Mouse (Mus musculus) liver, embryonic 11.5 days (tissue): ENCODE data around the gene Ddx42. TPM values are rescaled to one million over a fixed set of nuclear protein-coding genes. Genes with fewer than 3 reads are reported as not detected.

ENCODE experiments used
- ATAC-seq: fragments of 200-750 bp; cut with Nextera tagmentation; replicated peaks from 2 replicates; pipeline ENCODE4 v1.8.0; 2017; ENCODE audit warnings: moderate number of reproducible peaks, mild to moderate bottlenecking, moderate TSS enrichment, moderate library complexity; ENCODE audit not compliant: low FRiP score
- DNase-seq: peaks from one replicate; pipeline ENCODE4 v3.0.0-alpha.2; 2017; ENCODE audit warnings: low spot score
- H3K27ac ChIP-seq: fragments of 300-500 bp; sonication (generic); 2 replicates; pipeline ENCODE4 v1.5.1; 2014; ENCODE audit warnings: mild to moderate bottlenecking, low read depth, low read length, control low read depth
- H3K27me3 ChIP-seq: fragments of 300-500 bp; sonication (generic); replicated peaks from 2 replicates; pipeline ENCODE4 v1.6.1; 2014; ENCODE audit warnings: low read length, mixed read lengths; ENCODE audit not compliant: control insufficient read depth, insufficient read depth
- H3K36me3 ChIP-seq: fragments of 300-500 bp; sonication (generic); 2 replicates; pipeline ENCODE4 v1.6.1; 2014; ENCODE audit warnings: mild to moderate bottlenecking, low read length, moderate library complexity, mixed read lengths; ENCODE audit not compliant: control insufficient read depth, insufficient read depth
- H3K4me1 ChIP-seq: fragments of 300-500 bp; sonication (generic); replicated peaks from 2 replicates; pipeline ENCODE4 v1.6.1; 2014; ENCODE audit warnings: low read length, mixed read lengths; ENCODE audit not compliant: control insufficient read depth, insufficient read depth
- H3K4me2 ChIP-seq: fragments of 300-500 bp; sonication (generic); 2 replicates; pipeline ENCODE4 v1.6.1; 2014; ENCODE audit warnings: mild to moderate bottlenecking, control low read depth, moderate library complexity
- H3K4me3 ChIP-seq: fragments of 300-500 bp; sonication (generic); 2 replicates; pipeline ENCODE4 v1.5.1; 2014; ENCODE audit warnings: low read depth, low read length, control low read depth
- H3K9ac ChIP-seq: fragments of 300-500 bp; sonication (generic); 2 replicates; pipeline ENCODE4 v1.6.1; 2014; ENCODE audit warnings: low read depth, low read length, control low read depth
- H3K9me3 ChIP-seq: fragments of 300-500 bp; sonication (generic); 2 replicates; pipeline ENCODE4 v1.6.1; 2016; ENCODE audit warnings: low read length, inconsistent platforms, mixed read lengths; ENCODE audit not compliant: control insufficient read depth
- WGBS: fragments of 180-500 bp; shearing (Covaris S2); extraction: QIAGEN DNeasy Blood & Tissue Kit; methylation state at CpG from one replicate; pipeline ENCODE4 v1.1.7; 2014; 5-methylcytosine and 5-hydroxymethylcytosine counted together
- polyA plus RNA-seq: library from polyadenylated mRNA; unstranded; fragments of >200 nt; fragmentation: Nextera tagmentation; extraction: Ambion mirVana; gene quantifications from 2 replicates; pipeline ENCODE4 v1.2.1, GENCODE M21; 2014

The Ddx42 gene
- polyA plus RNA-seq, 1 experiment from 2014 or later = 63.3 TPM

- H3K4me2 ChIP-seq = peak overlapping the region; percentile 46
- H3K9ac ChIP-seq = no peak overlapping the region
- H3K27me3 ChIP-seq = no peaks in the 10 kb centered on the region
- no peaks in the 10 kb centered on the region for H3K9me3 ChIP-seq
- 78% methylated on average over 5 of the region's 5 CpGs for WGBS
- DNase-seq (no peak), ATAC-seq (no peak)
- H3K36me3 ChIP-seq = peaks cover 47% of the 10 kb centered on the region
- no peak overlapping the region for H3K4me3 ChIP-seq
- H3K27ac ChIP-seq = peak overlapping the region; percentile 20; the same call in 1 of the 2 replicates
- peaks cover 35% of the 10 kb centered on the region for H3K4me1 ChIP-seq
Observed at GRCm38 (mm10) chr11:106267871-106268270, 51.1 kb downstream of the Ddx42 start.

GRCm38 (mm10) chr11:106268326-106269059 is 51.8 kb downstream of the Ddx42 start:
- peak; percentile 50 for DNase-seq
- Histone ChIP-seq H3K4me3 (no peak overlapping the region), H3K4me1 (peaks cover 35% of the 10 kb centered on the region), H3K9ac (no peak overlapping the region), H3K27ac (peak overlapping the region; percentile 20), H3K36me3 (peaks cover 40% of the 10 kb centered on the region), H3K4me2 (peak overlapping the region; percentile 46), H3K27me3 (no peaks in the 10 kb centered on the region), H3K9me3 (no peaks in the 10 kb centered on the region)
- WGBS = 58% methylated on average over 8 of the region's 8 CpGs
- no peak for ATAC-seq

- no peaks in the 10 kb centered on the region for H3K27me3 ChIP-seq
- ATAC-seq (no peak), DNase-seq (no peak)
- H3K4me3 ChIP-seq = no peak overlapping the region; the same call in 1 of the 2 replicates
- no peaks in the 10 kb centered on the region for H3K9me3 ChIP-seq
- peak overlapping the region; percentile 46 for H3K4me2 ChIP-seq
- H3K4me1 ChIP-seq = peaks cover 35% of the 10 kb centered on the region
- peak overlapping the region; percentile 62; the same call in 1 of the 2 replicates for H3K27ac ChIP-seq
- H3K9ac ChIP-seq = no peak overlapping the region
- H3K36me3 ChIP-seq = peaks cover 36% of the 10 kb centered on the region
- 47% methylated on average over 3 of the region's 3 CpGs for WGBS
Observed at GRCm38 (mm10) chr11:106269060-106269431, 52.3 kb downstream of the Ddx42 start.

GRCm38 (mm10) chr11:106271131-106271793 is 54.5 kb downstream of the Ddx42 start:
- Histone ChIP-seq H3K9me3 (no peaks in the 10 kb centered on the region), H3K4me1 (peaks cover 47% of the 10 kb centered on the region), H3K9ac (peak overlapping the region; percentile 99), H3K36me3 (peaks cover 15% of the 10 kb centered on the region), H3K27ac (0 out of 2 replicates have a peak overlapping the region, but pooled peaks have one; percentile 95), H3K4me2 (peak overlapping the region; percentile 81), H3K27me3 (no peaks in the 10 kb centered on the region), H3K4me3 (peak overlapping the region; percentile 99)
- ATAC-seq (no peak), DNase-seq (no peak)
- WGBS = 40% methylated on average over 5 of the region's 5 CpGs

GRCm38 (mm10) chr11:106271794-106272643 is 55.3 kb downstream of the Ddx42 start:
- H3K4me2 ChIP-seq = peak overlapping the region; percentile 81
- WGBS = 1% methylated on average over 41 of the region's 41 CpGs
- H3K9me3 ChIP-seq = no peaks in the 10 kb centered on the region
- 0 out of 2 replicates have a peak, but pooled peaks cover 8% of the 10 kb centered on the region for H3K36me3 ChIP-seq
- peak; percentile 40 for ATAC-seq
- H3K4me3 ChIP-seq = peak overlapping the region; percentile 99
- peaks cover 50% of the 10 kb centered on the region for H3K4me1 ChIP-seq
- no peak for DNase-seq
- peak overlapping the region; percentile 95 for H3K27ac ChIP-seq
- no peaks in the 10 kb centered on the region for H3K27me3 ChIP-seq
- peak overlapping the region; percentile 99 for H3K9ac ChIP-seq

GRCm38 (mm10) chr11:106272644-106273310 is 56.1 kb downstream of the Ddx42 start, which contains the start of gene Smarcd2:
Smarcd2 (minus strand) TSS chr11:106272972.
- Histone ChIP-seq H3K27ac (peak within 1 kb of the TSS; percentile 95), H3K4me1 (peaks cover 44% of the 10 kb centered on the region), H3K36me3 (0 out of 2 replicates have a peak, but pooled peaks cover 4% of the 10 kb centered on the region), H3K4me3 (peak within 1 kb of the TSS; percentile 99), H3K9me3 (no peaks in the 10 kb centered on the region), H3K9ac (peak within 1 kb of the TSS; percentile 99), H3K27me3 (no peaks in the 10 kb centered on the region), H3K4me2 (peak within 1 kb of the TSS; percentile 81)
- ATAC-seq (peak; percentile 92), DNase-seq (peak; percentile 100)
- under 1% methylated on average over 72 of the region's 72 CpGs for WGBS

- Histone ChIP-seq H3K27ac (peak overlapping the region; percentile 77), H3K4me2 (peak overlapping the region; percentile 66), H3K36me3 (no peaks in the 10 kb centered on the region), H3K4me1 (peaks cover 38% of the 10 kb centered on the region), H3K9me3 (no peaks in the 10 kb centered on the region), H3K27me3 (no peaks in the 10 kb centered on the region), H3K4me3 (peak overlapping the region; percentile 99), H3K9ac (peak overlapping the region; percentile 64)
- DNase-seq (no peak), ATAC-seq (peak; percentile 21; the same call in 1 of the 2 replicates)
- 9% methylated on average over 16 of the region's 16 CpGs for WGBS
Observed at GRCm38 (mm10) chr11:106273311-106273684, 56.6 kb downstream of the Ddx42 start.

GRCm38 (mm10) chr11:106273811-106274210 is 57.1 kb downstream of the Ddx42 start:
- ATAC-seq (no peak), DNase-seq (no peak)
- H3K9ac ChIP-seq = peak overlapping the region; percentile 64; the same call in 1 of the 2 replicates
- H3K27me3 ChIP-seq = no peaks in the 10 kb centered on the region
- H3K4me1 ChIP-seq = peaks cover 33% of the 10 kb centered on the region
- no peak overlapping the region for H3K27ac ChIP-seq
- whole genome bisulfite sequencing = 88% methylated on average over 6 of the region's 6 CpGs
- peak overlapping the region; percentile 66 for H3K4me2 ChIP-seq
- H3K9me3 ChIP-seq = no peaks in the 10 kb centered on the region
- H3K4me3 ChIP-seq = peak overlapping the region; percentile 99; the same call in 1 of the 2 replicates
- no peaks in the 10 kb centered on the region for H3K36me3 ChIP-seq
